Mouse (Mus musculus) liver, embryonic 11.5 days (tissue): ENCODE data around the gene Myh9. TPM values are rescaled to one million over a fixed set of nuclear protein-coding genes. Genes with fewer than 3 reads are reported as not detected.
"Not testable (repeated sequence)": the region's sequence is repeated elsewhere in the genome, so short reads cannot be mapped to it uniquely, and the experiment has no call there.

Source experiments
- ATAC-seq: fragments of 200-750 bp; cut with Nextera tagmentation; replicated peaks from 2 replicates; pipeline ENCODE4 v1.8.0; 2017; ENCODE audit warnings: moderate number of reproducible peaks, mild to moderate bottlenecking, moderate TSS enrichment, moderate library complexity; ENCODE audit not compliant: low FRiP score
- DNase-seq: peaks from one replicate; pipeline ENCODE4 v3.0.0-alpha.2; 2017; ENCODE audit warnings: low spot score
- H3K27ac ChIP-seq: fragments of 300-500 bp; sonication (generic); 2 replicates; pipeline ENCODE4 v1.5.1; 2014; ENCODE audit warnings: mild to moderate bottlenecking, low read depth, low read length, control low read depth
- H3K27me3 ChIP-seq: fragments of 300-500 bp; sonication (generic); replicated peaks from 2 replicates; pipeline ENCODE4 v1.6.1; 2014; ENCODE audit warnings: low read length, mixed read lengths; ENCODE audit not compliant: control insufficient read depth, insufficient read depth
- H3K36me3 ChIP-seq: fragments of 300-500 bp; sonication (generic); 2 replicates; pipeline ENCODE4 v1.6.1; 2014; ENCODE audit warnings: mild to moderate bottlenecking, low read length, moderate library complexity, mixed read lengths; ENCODE audit not compliant: control insufficient read depth, insufficient read depth
- H3K4me1 ChIP-seq: fragments of 300-500 bp; sonication (generic); replicated peaks from 2 replicates; pipeline ENCODE4 v1.6.1; 2014; ENCODE audit warnings: low read length, mixed read lengths; ENCODE audit not compliant: control insufficient read depth, insufficient read depth
- H3K4me2 ChIP-seq: fragments of 300-500 bp; sonication (generic); 2 replicates; pipeline ENCODE4 v1.6.1; 2014; ENCODE audit warnings: mild to moderate bottlenecking, control low read depth, moderate library complexity
- H3K4me3 ChIP-seq: fragments of 300-500 bp; sonication (generic); 2 replicates; pipeline ENCODE4 v1.5.1; 2014; ENCODE audit warnings: low read depth, low read length, control low read depth
- H3K9ac ChIP-seq: fragments of 300-500 bp; sonication (generic); 2 replicates; pipeline ENCODE4 v1.6.1; 2014; ENCODE audit warnings: low read depth, low read length, control low read depth
- H3K9me3 ChIP-seq: fragments of 300-500 bp; sonication (generic); 2 replicates; pipeline ENCODE4 v1.6.1; 2016; ENCODE audit warnings: low read length, inconsistent platforms, mixed read lengths; ENCODE audit not compliant: control insufficient read depth
- WGBS: fragments of 180-500 bp; shearing (Covaris S2); extraction: QIAGEN DNeasy Blood & Tissue Kit; methylation state at CpG from one replicate; pipeline ENCODE4 v1.1.7; 2014; 5-methylcytosine and 5-hydroxymethylcytosine counted together
- polyA plus RNA-seq: library from polyadenylated mRNA; unstranded; fragments of >200 nt; fragmentation: Nextera tagmentation; extraction: Ambion mirVana; gene quantifications from 2 replicates; pipeline ENCODE4 v1.2.1, GENCODE M21; 2014

Gene Myh9
- polyA plus RNA-seq, 1 experiment from 2014 or later, result 53.0 TPM

DNA sequence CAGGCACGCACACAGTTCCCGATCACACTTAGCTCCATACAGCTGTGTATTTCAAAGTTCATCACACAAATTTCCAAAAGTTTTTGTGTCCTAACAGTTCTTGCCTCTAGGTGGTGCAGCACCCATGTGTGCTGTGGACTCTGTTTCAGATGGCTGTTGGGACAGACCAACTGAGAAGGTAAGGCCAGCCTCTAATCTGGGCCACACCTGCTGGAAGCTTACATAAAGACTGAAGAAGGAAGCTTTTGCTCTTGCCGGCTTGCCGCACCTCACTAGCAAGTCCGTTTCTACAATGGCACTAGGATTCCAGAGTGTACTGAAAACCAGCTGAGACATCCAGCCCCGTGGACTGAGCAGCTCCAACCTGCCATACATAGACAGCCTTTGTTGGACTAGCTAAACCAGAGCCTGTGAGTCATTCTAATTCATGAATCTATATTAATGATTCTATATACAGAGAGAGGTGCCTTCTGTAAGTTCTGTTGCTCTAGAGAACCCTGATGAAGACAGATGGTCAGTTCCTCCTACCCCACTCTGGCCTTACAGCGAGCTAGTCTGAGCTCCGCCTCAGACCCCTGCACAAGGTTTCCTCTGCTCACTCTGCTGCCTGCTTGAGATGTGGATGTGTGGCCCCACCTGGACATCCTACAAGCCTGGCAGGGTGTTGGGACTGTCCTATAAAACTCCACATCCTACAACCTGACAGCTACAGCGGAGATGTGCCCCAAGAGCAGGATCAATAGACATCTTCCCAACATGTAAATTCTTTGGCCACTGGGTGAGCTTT is 101.3 kb downstream of the Myh9 start:
- H3K27ac ChIP-seq, result no peak overlapping the region

DNA sequence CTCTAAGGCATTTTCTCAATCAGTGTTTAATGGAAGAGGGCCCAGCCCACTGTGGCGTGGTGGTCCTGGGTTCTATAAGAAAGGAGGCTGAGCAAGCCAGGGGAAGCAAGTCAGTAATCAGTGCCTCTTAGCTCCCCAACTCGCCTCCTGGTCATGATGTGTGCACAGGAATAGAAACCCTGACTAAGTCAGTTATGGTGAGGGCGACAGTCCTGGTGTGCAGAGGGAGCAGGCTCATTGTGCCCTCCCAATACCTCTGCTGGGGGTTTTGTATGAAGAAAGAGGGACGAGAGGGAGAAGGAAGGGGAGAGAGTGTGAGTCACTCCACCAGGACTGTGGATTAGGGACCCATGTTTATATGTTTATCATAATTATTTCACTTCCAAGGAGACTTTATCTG is 108.1 kb downstream of the Myh9 start:
- DNase-seq, ATAC-seq: not testable (repeated sequence)
- 54% methylated on average over 4 of the region's 4 CpGs for WGBS

More for the DNA sequence above, 101.3 kb downstream of the Myh9 start:
- no peaks in the 10 kb centered on the region for H3K27me3 ChIP-seq
- H3K4me2 ChIP-seq, result no peak overlapping the region
- no peak overlapping the region for H3K4me3 ChIP-seq
- no peaks in the 10 kb centered on the region for H3K4me1 ChIP-seq
- WGBS, result 69% methylated on average over 9 of the region's 9 CpGs
- H3K36me3 ChIP-seq, result no peaks in the 10 kb centered on the region
- DNase-seq, result no peak
- no peaks in the 10 kb centered on the region for H3K9me3 ChIP-seq
- ATAC-seq, result no peak
- H3K9ac ChIP-seq, result no peak overlapping the region

DNA sequence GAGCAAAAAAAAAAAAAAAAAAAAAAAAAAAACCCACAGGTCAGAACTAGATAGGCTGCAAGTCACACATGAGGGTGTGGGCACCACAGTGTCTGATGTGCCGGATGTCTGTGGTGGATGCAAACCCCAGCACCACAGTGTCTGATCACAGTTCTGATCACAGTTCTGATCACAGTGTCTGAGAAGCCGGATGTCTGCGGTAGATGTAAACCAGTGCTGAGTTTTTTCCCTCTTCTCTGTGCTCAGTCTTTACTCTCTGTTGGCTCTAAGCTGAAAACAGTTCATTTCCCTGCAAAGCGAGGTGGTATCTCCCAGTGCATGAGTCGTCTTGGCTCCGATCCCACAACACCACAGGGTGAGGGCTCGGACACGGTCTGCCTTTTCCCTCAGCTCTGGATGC is 108.6 kb downstream of the Myh9 start:
- H3K27me3 ChIP-seq, H3K9ac ChIP-seq, H3K27ac ChIP-seq, ATAC-seq, H3K4me3 ChIP-seq, DNase-seq, H3K4me2 ChIP-seq, H3K36me3 ChIP-seq, H3K4me1 ChIP-seq, H3K9me3 ChIP-seq: not testable (repeated sequence)
- WGBS, result 62% methylated on average over 8 of the region's 8 CpGs

More for the DNA sequence above, 108.1 kb downstream of the Myh9 start:
- not testable (repeated sequence) for H3K36me3 ChIP-seq, H3K9ac ChIP-seq, H3K4me2 ChIP-seq, H3K4me1 ChIP-seq, H3K9me3 ChIP-seq, H3K4me3 ChIP-seq, H3K27ac ChIP-seq, H3K27me3 ChIP-seq

DNA sequence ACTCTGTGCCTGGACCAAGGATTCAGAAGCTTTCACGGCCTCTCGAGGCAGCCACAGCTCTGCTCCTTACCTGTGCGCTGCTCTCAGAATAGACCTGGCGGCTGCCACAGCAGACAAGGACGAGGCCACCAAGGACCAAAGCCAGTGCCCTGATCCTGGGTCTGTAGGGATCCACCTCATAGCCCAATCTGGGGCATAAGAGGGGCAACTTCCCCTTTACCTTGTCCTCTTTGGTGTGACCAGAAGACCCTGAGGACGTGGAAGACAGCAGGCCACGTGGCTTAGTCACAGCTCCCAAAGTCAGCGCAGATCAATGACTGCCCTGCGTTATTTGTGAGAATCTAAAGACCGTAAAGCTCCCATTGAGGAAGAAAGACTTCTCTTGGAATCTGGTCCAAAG is 109.1 kb downstream of the Myh9 start:
- WGBS, result 65% methylated on average over 10 of the region's 10 CpGs
- not testable (repeated sequence) for ATAC-seq, H3K36me3 ChIP-seq

DNA sequence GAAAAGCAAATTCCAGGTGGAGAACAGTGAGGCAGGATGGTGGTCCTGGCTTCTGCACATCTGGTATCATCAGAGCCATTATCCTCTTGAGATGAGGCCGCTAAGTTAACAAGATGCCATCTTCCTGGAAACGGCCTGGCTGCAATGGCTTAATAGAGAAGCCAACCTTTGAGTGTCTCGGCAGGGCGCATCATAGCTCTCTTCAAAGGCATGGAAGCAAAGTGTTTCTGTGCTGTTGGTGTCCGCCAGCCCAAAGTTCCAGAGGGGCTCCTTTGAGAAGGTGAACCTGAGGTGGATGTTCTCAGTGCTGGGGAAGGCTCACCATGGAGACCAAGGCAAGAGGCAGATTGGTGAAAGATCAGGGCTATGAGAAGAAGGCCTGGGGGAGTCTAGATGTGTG is 110.4 kb downstream of the Myh9 start:
- no peaks in the 10 kb centered on the region for H3K36me3 ChIP-seq
- DNase-seq (no peak), ATAC-seq (no peak)
- WGBS, result 85% methylated on average over 5 of the region's 5 CpGs
- no peaks in the 10 kb centered on the region for H3K4me1 ChIP-seq
- H3K4me2 ChIP-seq, result no peak overlapping the region
- no peaks in the 10 kb centered on the region for H3K9me3 ChIP-seq
- no peak overlapping the region for H3K4me3 ChIP-seq
- H3K9ac ChIP-seq, result no peak overlapping the region
- H3K27ac ChIP-seq, result no peak overlapping the region
- no peaks in the 10 kb centered on the region for H3K27me3 ChIP-seq

More for the DNA sequence above, 109.1 kb downstream of the Myh9 start:
- not testable (repeated sequence) for H3K9me3 ChIP-seq, H3K27ac ChIP-seq, H3K4me2 ChIP-seq, DNase-seq, H3K4me3 ChIP-seq, H3K4me1 ChIP-seq, H3K27me3 ChIP-seq, H3K9ac ChIP-seq

DNA sequence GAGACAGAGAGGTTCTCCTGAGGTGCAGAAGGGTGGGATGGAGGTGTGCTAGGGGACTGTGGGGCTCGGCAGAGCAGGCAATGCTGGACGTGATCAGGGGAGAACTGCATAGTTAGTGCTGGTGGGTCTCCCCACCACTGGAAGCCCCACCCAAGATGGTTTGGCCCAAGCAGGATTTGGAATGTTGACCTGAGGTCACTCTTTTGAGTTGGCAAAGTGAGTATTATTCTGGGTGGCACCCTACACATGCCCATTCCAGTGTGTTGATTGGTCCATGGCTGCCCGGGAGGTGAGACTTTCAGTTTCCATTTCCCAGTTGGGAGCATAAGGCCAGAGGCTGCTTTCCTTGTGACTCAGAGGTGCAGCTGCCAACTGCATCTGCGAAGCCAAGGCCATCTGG is 113.2 kb downstream of the Myh9 start, which contains the start of gene Apol9b:
Gene Apol9b, plus strand, starts transcription at position 301 of the 400 bp plus-strand sequence.
- H3K27ac ChIP-seq, H3K9me3 ChIP-seq, H3K4me2 ChIP-seq, H3K27me3 ChIP-seq, H3K4me3 ChIP-seq, ATAC-seq, DNase-seq, H3K4me1 ChIP-seq, H3K36me3 ChIP-seq, H3K9ac ChIP-seq: not testable (repeated sequence)
- 92% methylated on average over 2 of the region's 4 CpGs for WGBS

DNA sequence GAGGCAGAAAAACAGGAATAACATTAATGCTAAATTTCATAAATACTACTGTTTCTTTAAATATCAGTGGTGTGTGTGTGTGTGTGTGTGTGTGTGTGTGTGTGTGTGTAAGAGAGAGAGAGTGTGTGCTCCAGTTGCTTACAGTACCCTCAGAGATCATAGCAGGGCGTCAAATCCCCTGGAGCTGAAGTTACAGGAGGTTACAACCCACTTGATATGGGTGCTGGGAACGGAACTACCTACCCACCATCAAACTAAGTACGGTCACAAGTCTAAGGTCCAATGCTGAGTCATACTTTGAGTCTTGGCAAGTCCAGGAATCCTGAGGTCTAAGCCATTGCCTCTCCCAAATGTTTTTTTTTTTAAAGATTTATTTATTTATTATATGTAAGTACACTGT is 114.2 kb downstream of the Myh9 start:
- H3K9ac ChIP-seq, H3K4me2 ChIP-seq, H3K4me3 ChIP-seq, DNase-seq, ATAC-seq, H3K27me3 ChIP-seq, H3K9me3 ChIP-seq, H3K4me1 ChIP-seq, H3K27ac ChIP-seq, H3K36me3 ChIP-seq: not testable (repeated sequence)
- WGBS, result 76% methylated on average over 3 of the region's 3 CpGs

DNA sequence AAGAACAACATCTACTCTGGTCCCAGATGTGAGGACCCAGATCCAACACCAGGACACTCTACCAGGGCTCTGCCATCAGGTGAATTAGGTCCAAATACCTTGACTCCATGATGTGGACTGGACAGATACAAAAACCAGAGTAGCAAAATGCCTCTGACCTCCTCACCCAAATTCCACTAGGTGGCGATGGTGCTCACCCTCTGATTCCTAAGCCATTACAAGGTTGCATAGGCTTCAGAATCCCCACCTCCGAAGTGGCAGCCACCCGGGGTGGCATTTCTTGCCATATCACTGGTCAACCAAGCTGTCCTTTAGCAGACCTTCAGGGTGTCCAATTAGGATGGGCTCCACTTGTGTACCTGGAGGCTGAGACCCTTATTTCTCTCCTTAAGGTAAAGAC is 114.8 kb downstream of the Myh9 start:
- not testable (repeated sequence) for H3K27ac ChIP-seq, H3K4me1 ChIP-seq, H3K36me3 ChIP-seq, H3K9me3 ChIP-seq, H3K27me3 ChIP-seq, ATAC-seq, H3K4me3 ChIP-seq, H3K4me2 ChIP-seq, H3K9ac ChIP-seq, DNase-seq
- WGBS, result 12% methylated on average over 3 of the region's 3 CpGs

DNA sequence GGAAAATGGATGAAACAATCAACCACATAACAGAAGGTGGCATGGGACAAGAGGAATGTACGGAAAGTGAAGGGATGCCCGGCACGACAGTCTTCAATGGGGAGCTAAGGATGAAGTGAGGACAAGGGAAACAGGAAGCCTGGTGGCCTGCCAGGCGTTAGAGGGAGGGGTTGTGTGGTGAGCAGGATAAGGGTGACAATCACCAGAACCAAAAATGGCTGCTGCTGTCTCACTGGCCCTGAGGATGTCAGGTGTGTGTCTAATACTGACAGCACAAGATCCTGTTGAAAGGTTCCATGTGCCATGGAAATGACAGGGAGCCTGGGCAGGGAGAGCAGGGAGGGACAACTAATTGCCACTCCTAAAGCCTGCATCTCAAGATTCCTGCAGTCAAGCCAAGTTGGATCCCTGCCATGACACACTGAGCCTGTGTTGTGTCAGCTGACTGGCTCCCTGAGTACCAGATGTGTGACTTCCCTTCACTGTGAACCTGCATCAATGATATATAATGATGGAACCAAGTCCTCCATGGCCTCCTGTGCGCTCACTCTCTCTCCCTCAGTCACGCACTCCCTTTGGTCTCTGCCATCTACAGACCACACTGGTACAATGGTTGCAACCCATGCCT is 116.5 kb downstream of the Myh9 start:
- H3K36me3 ChIP-seq, H3K27ac ChIP-seq, H3K4me2 ChIP-seq, H3K27me3 ChIP-seq, DNase-seq, H3K9me3 ChIP-seq, H3K4me1 ChIP-seq, H3K4me3 ChIP-seq, H3K9ac ChIP-seq, ATAC-seq: not testable (repeated sequence)
- 67% methylated on average over 5 of the region's 6 CpGs for WGBS
